Mouse (Mus musculus): ENCODE results near the gene Uqcc2. TPM values are rescaled to one million over a fixed set of nuclear protein-coding genes. Genes with fewer than 3 reads are reported as not detected.

Uqcc2 gene
- polyA plus RNA-seq, 1 experiment from 2014 or later: 390 TPM

- Histone ChIP-seq H3K4me1 (no peaks in the 10 kb centered on the region), H3K9me3 (replicated peaks) (no peaks in the 10 kb centered on the region), H3K4me3 (replicated peaks) (no peak overlapping the region), H3K27ac (replicated peaks) (no peak overlapping the region), H3K4me2 (no peak overlapping the region), H3K27me3 (replicated peaks) (no peaks in the 10 kb centered on the region), H3K36me3 (no peaks in the 10 kb centered on the region), H3K9ac (replicated peaks) (no peak overlapping the region)
- 26% methylated on average over 13 of the region's 13 CpGs for WGBS
- ATAC-seq (ENCODE audit: low FRiP score): no peak
Measured at GRCm38 (mm10) chr17:27095690-27096089, 38.0 kb downstream of the Uqcc2 start.

GRCm38 (mm10) chr17:27090068-27090467 lies 43.6 kb downstream of the Uqcc2 start:
- Histone ChIP-seq H3K9ac (replicated peaks) (no peak overlapping the region), H3K4me3 (replicated peaks) (no peak overlapping the region), H3K4me2 (no peak overlapping the region), H3K27ac (replicated peaks) (no peak overlapping the region), H3K9me3 (replicated peaks) (no peaks in the 10 kb centered on the region), H3K36me3 (no peaks in the 10 kb centered on the region), H3K27me3 (replicated peaks) (no peaks in the 10 kb centered on the region), H3K4me1 (no peaks in the 10 kb centered on the region)
- 81% methylated on average over 9 of the region's 9 CpGs for WGBS
- ATAC-seq (ENCODE audit: low FRiP score): no peak

- WGBS: 33% methylated on average over 12 of the region's 12 CpGs
Measured at GRCm38 (mm10) chr17:27087426-27087825, 46.3 kb downstream of the Uqcc2 start.

GRCm38 (mm10) chr17:27085676-27086075 lies 48.0 kb downstream of the Uqcc2 start:
- no peaks in the 10 kb centered on the region for H3K36me3 ChIP-seq
- 42% methylated on average over 2 of the region's 2 CpGs for WGBS

More at GRCm38 (mm10) chr17:27087426-27087825, 46.3 kb downstream of the Uqcc2 start:
- no peak overlapping the region for H3K4me2 ChIP-seq
- H3K9me3 ChIP-seq (replicated peaks): no peaks in the 10 kb centered on the region
- H3K27ac ChIP-seq (replicated peaks): no peak overlapping the region
- H3K4me1 ChIP-seq: no peaks in the 10 kb centered on the region
- no peak overlapping the region for H3K9ac ChIP-seq (replicated peaks)
- no peaks in the 10 kb centered on the region for H3K36me3 ChIP-seq
- H3K4me3 ChIP-seq (replicated peaks): no peak overlapping the region
- ATAC-seq (ENCODE audit: low FRiP score): no peak
- no peaks in the 10 kb centered on the region for H3K27me3 ChIP-seq (replicated peaks)

DNA sequence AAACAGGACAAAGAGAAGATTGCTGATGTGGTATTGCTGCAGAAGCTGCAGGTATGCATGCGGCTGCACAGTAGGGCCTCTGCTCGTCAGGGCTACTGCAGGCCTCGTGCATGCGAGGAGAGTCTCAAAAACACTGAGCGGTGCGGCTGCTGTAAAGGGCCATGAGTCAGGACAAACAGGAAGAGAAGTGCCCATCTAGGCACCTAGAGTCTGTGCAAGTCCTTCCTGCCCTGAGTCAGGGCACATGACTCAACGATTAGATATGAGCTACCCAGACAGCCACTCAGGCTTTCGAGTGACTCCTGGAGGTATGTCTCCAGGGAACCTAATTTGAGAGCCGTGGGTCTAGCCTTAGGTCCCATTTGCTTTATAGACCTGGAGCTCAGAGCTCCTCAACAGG lies 50.1 kb downstream of the Uqcc2 start:
- no peak overlapping the region for H3K9ac ChIP-seq (replicated peaks)
- H3K9me3 ChIP-seq (replicated peaks): no peaks in the 10 kb centered on the region
- H3K27me3 ChIP-seq (replicated peaks): no peaks in the 10 kb centered on the region
- no peak overlapping the region for H3K4me3 ChIP-seq (replicated peaks)
- H3K4me1 ChIP-seq: no peaks in the 10 kb centered on the region
- no peak overlapping the region for H3K27ac ChIP-seq (replicated peaks)
- H3K36me3 ChIP-seq: no peaks in the 10 kb centered on the region
- WGBS: 81% methylated on average over 9 of the region's 9 CpGs
- H3K4me2 ChIP-seq: no peak overlapping the region
- ATAC-seq (ENCODE audit: low FRiP score): no peak

More at GRCm38 (mm10) chr17:27085676-27086075, 48.0 kb downstream of the Uqcc2 start:
- Histone ChIP-seq H3K4me1 (no peaks in the 10 kb centered on the region), H3K4me2 (no peak overlapping the region), H3K9ac (replicated peaks) (no peak overlapping the region), H3K4me3 (replicated peaks) (no peak overlapping the region), H3K9me3 (replicated peaks) (no peaks in the 10 kb centered on the region), H3K27me3 (replicated peaks) (no peaks in the 10 kb centered on the region), H3K27ac (replicated peaks) (no peak overlapping the region)
- no peak for ATAC-seq (ENCODE audit: low FRiP score)

- no peak for ATAC-seq (ENCODE audit: low FRiP score)
- Histone ChIP-seq H3K4me1 (no peaks in the 10 kb centered on the region), H3K27ac (replicated peaks) (no peak overlapping the region), H3K27me3 (replicated peaks) (no peaks in the 10 kb centered on the region), H3K36me3 (no peaks in the 10 kb centered on the region), H3K4me3 (replicated peaks) (no peak overlapping the region), H3K9ac (replicated peaks) (no peak overlapping the region), H3K9me3 (replicated peaks) (no peaks in the 10 kb centered on the region), H3K4me2 (no peak overlapping the region)
- WGBS: 68% methylated on average over 8 of the region's 8 CpGs
Measured at GRCm38 (mm10) chr17:27082796-27083195, 50.9 kb downstream of the Uqcc2 start.

DNA sequence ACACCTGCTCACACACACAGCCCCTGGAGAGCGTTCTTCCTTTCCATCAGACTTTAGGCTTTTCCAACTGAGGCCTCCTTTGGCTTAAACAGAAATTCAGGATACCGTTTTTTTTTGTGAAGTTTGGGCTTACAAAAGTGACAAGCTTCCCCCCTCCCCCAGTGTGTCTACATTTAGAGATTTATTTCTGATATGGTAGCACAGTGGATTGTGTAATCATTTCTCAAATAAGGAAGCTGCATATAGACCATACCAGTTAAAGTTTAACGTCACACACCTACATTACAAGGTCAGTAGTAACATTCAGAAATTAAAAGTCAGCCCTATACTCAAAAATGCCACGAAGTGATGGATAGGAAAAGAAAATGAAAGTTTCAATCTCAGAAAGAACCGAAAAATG lies 51.8 kb downstream of the Uqcc2 start:
- H3K27ac ChIP-seq (replicated peaks): no peak overlapping the region
- no peak overlapping the region for H3K4me2 ChIP-seq
- H3K4me3 ChIP-seq (replicated peaks): no peak overlapping the region
- no peaks in the 10 kb centered on the region for H3K27me3 ChIP-seq (replicated peaks)
- no peaks in the 10 kb centered on the region for H3K4me1 ChIP-seq
- H3K9me3 ChIP-seq (replicated peaks): no peaks in the 10 kb centered on the region
- no peak for ATAC-seq (ENCODE audit: low FRiP score)
- no peak overlapping the region for H3K9ac ChIP-seq (replicated peaks)
- no peaks in the 10 kb centered on the region for H3K36me3 ChIP-seq
- WGBS: 84% methylated on average over 5 of the region's 5 CpGs

DNA sequence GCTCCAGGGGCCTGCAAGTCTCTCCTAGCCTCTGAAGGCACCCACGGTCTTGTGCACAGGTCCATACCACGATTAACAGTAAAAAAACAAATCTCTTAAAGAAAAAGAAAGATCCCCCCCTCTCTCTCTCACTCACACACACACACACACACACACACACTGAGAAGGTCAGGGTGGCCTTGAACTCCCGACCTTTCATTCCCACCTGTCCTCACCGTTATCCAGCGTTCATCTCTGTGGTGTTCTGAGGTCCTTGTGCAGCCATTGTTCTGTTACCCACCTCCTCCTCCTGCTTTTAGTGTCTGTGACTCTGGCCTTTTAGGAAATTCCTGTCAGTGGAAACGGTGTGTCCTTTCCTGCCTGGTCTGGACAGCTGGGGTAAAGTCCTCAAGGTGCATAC lies 55.2 kb downstream of the Uqcc2 start:
- ATAC-seq (ENCODE audit: low FRiP score): no peak
- Histone ChIP-seq H3K9me3 (replicated peaks) (no peaks in the 10 kb centered on the region), H3K36me3 (no peaks in the 10 kb centered on the region), H3K4me2 (no peak overlapping the region), H3K27me3 (replicated peaks) (no peaks in the 10 kb centered on the region), H3K4me1 (no peaks in the 10 kb centered on the region), H3K4me3 (replicated peaks) (no peak overlapping the region), H3K27ac (replicated peaks) (no peak overlapping the region), H3K9ac (replicated peaks) (no peak overlapping the region)
- 82% methylated on average over 6 of the region's 6 CpGs for WGBS

GRCm38 (mm10) chr17:27077920-27078319 lies 55.8 kb downstream of the Uqcc2 start:
- Histone ChIP-seq H3K4me1 (no peaks in the 10 kb centered on the region), H3K27me3 (replicated peaks) (no peaks in the 10 kb centered on the region), H3K36me3 (no peaks in the 10 kb centered on the region), H3K9ac (replicated peaks) (no peak overlapping the region), H3K4me2 (no peak overlapping the region), H3K27ac (replicated peaks) (no peak overlapping the region), H3K9me3 (replicated peaks) (no peaks in the 10 kb centered on the region), H3K4me3 (replicated peaks) (no peak overlapping the region)
- 82% methylated on average over 6 of the region's 6 CpGs for WGBS
- no peak for ATAC-seq (ENCODE audit: low FRiP score)

GRCm38 (mm10) chr17:27077133-27077532 lies 56.6 kb downstream of the Uqcc2 start:
- ATAC-seq (ENCODE audit: low FRiP score): no peak
- H3K36me3 ChIP-seq: no peaks in the 10 kb centered on the region
- no peaks in the 10 kb centered on the region for H3K9me3 ChIP-seq (replicated peaks)
- H3K4me2 ChIP-seq: no peak overlapping the region
- H3K27me3 ChIP-seq (replicated peaks): no peaks in the 10 kb centered on the region
- H3K9ac ChIP-seq (replicated peaks): no peak overlapping the region
- no peak overlapping the region for H3K27ac ChIP-seq (replicated peaks)
- no peak overlapping the region for H3K4me3 ChIP-seq (replicated peaks)
- no peaks in the 10 kb centered on the region for H3K4me1 ChIP-seq
- 97% methylated on average over 7 of the region's 7 CpGs for WGBS

- H3K27me3 ChIP-seq (replicated peaks): no peaks in the 10 kb centered on the region
- no peak for ATAC-seq (ENCODE audit: low FRiP score)
- WGBS: 75% methylated on average over 17 of the region's 17 CpGs
Measured at GRCm38 (mm10) chr17:27074849-27075745, 58.6 kb downstream of the Uqcc2 start.

GRCm38 (mm10) chr17:27074236-27074635 lies 59.5 kb downstream of the Uqcc2 start:
- no peaks in the 10 kb centered on the region for H3K9me3 ChIP-seq (replicated peaks)
- H3K27ac ChIP-seq (replicated peaks): no peak overlapping the region

More at GRCm38 (mm10) chr17:27074849-27075745, 58.6 kb downstream of the Uqcc2 start:
- Histone ChIP-seq H3K4me2 (no peak overlapping the region), H3K4me3 (replicated peaks) (no peak overlapping the region), H3K9ac (replicated peaks) (no peak overlapping the region), H3K27ac (replicated peaks) (no peak overlapping the region), H3K9me3 (replicated peaks) (no peaks in the 10 kb centered on the region), H3K4me1 (peaks cover 2% of the 10 kb centered on the region; the same call in 1 of the 2 replicates), H3K36me3 (no peaks in the 10 kb centered on the region)

More at GRCm38 (mm10) chr17:27074236-27074635, 59.5 kb downstream of the Uqcc2 start:
- Histone ChIP-seq H3K36me3 (no peaks in the 10 kb centered on the region), H3K4me2 (no peak overlapping the region), H3K27me3 (replicated peaks) (no peaks in the 10 kb centered on the region), H3K4me1 (peaks cover 10% of the 10 kb centered on the region; the same call in 1 of the 2 replicates), H3K9ac (replicated peaks) (no peak overlapping the region), H3K4me3 (replicated peaks) (no peak overlapping the region)
- no peak for ATAC-seq (ENCODE audit: low FRiP score)
- WGBS: 84% methylated on average over 6 of the region's 6 CpGs
